Mouse (Mus musculus) forebrain, embryonic 16.5 days (tissue): ENCODE data around the gene Cyp17a1. TPM values are rescaled to one million over a fixed set of nuclear protein-coding genes. Genes with fewer than 3 reads are reported as not detected.

Experiments
- ATAC-seq: fragments of 200-750 bp; cut with Nextera tagmentation; 2 replicates; pipeline ENCODE4 v1.8.0; 2017; ENCODE audit warnings: mild to moderate bottlenecking, moderate library complexity
- H3K27ac ChIP-seq: fragments of 300-500 bp; sonication (generic); 2 replicates; pipeline ENCODE4 v1.5.1; 2014; ENCODE audit warnings: low read length, control low read depth
- H3K27me3 ChIP-seq: fragments of 300-500 bp; sonication (generic); replicated peaks from 2 replicates; pipeline ENCODE4 v1.6.1; 2014; ENCODE audit warnings: low read length; ENCODE audit not compliant: control insufficient read depth, insufficient read depth
- H3K36me3 ChIP-seq: fragments of 300-500 bp; sonication (generic); 2 replicates; pipeline ENCODE4 v1.6.1; 2014; ENCODE audit not compliant: control insufficient read depth, insufficient read depth
- H3K4me1 ChIP-seq: fragments of 300-500 bp; sonication (generic); replicated peaks from 2 replicates; pipeline ENCODE4 v1.6.1; 2014; ENCODE audit warnings: low read length; ENCODE audit not compliant: control insufficient read depth, insufficient read depth
- H3K4me2 ChIP-seq: fragments of 300-500 bp; sonication (generic); 2 replicates; pipeline ENCODE4 v1.6.1; 2014; ENCODE audit warnings: mild to moderate bottlenecking, low read length, control low read depth
- H3K4me3 ChIP-seq: fragments of 300-500 bp; sonication (generic); replicated peaks from 2 replicates; pipeline ENCODE4 v1.5.1; 2014; ENCODE audit warnings: mild to moderate bottlenecking, low read length, control low read depth
- H3K9ac ChIP-seq: fragments of 300-500 bp; sonication (generic); replicated peaks from 2 replicates; pipeline ENCODE4 v1.6.1; 2014; ENCODE audit warnings: low read depth, low read length, control low read depth
- H3K9me3 ChIP-seq: fragments of 300-500 bp; sonication (generic); 2 replicates; pipeline ENCODE4 v1.6.1; 2016; ENCODE audit warnings: low read length; ENCODE audit not compliant: control insufficient read depth
- WGBS: fragments of 180-500 bp; shearing (Covaris S2); extraction: QIAGEN DNeasy Blood & Tissue Kit; methylation state at CpG from one replicate; pipeline ENCODE4 v1.1.7; 2014; 5-methylcytosine and 5-hydroxymethylcytosine counted together
- polyA plus RNA-seq: library from polyadenylated mRNA; unstranded; fragments of >200 nt; fragmentation: Nextera tagmentation; extraction: Ambion mirVana; gene quantifications from 2 replicates; pipeline ENCODE4 v1.2.1, GENCODE M21; 2015

The Cyp17a1 gene
- polyA plus RNA-seq, 1 experiment from 2014 or later = 0.33 TPM

DNA sequence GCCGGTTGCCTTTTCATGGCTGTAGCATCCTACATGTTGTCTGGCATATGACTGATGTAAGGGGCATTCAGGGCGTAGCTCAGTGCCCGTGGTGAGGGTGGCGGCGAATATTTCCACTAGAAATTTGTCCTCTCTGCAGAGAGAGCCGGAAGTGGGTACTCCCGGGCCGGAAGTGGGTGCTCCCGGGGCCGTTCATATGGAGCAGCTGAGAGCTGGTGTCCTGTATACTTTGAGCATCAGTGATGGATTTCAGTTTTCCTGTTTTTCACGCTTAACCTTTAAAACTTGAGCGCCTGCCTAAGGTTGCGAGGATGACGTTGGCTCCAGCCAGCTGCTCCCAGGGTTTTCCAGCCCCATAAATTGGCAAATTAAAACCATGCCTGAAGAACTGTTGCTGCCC, 33.5 kb downstream of the Cyp17a1 start:
- Histone ChIP-seq H3K4me2 (no peak overlapping the region), H3K9ac (no peak overlapping the region), H3K9me3 (no peaks in the 10 kb centered on the region), H3K36me3 (no peaks in the 10 kb centered on the region), H3K27me3 (no peaks in the 10 kb centered on the region), H3K4me1 (peaks cover 30% of the 10 kb centered on the region), H3K4me3 (no peak overlapping the region), H3K27ac (no peak overlapping the region)
- WGBS = 93% methylated on average over 14 of the region's 14 CpGs
- no peak for ATAC-seq

DNA sequence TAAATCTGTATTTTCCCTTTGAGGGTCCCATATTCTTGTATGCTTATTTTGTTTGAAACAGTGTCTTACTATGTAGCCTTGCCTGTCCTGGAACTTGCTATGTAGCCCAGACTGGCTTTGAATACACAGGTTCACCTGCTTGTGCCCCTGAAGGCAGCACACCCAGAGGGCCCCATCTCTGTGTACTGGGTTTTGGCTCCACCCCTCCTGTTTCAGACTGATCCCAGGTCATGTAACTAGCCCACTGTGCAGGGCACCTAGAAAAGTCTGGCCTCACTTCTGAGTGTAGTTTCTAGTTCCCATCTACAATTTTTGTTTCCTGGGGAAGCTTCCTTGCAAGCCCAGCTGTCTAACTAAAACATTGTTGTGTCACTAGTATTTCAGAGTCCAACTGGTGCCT, 33.9 kb downstream of the Cyp17a1 start:
- H3K9me3 ChIP-seq = no peaks in the 10 kb centered on the region
- no peak overlapping the region for H3K9ac ChIP-seq
- H3K4me3 ChIP-seq = no peak overlapping the region
- no peak overlapping the region for H3K4me2 ChIP-seq
- H3K36me3 ChIP-seq = no peaks in the 10 kb centered on the region
- H3K27me3 ChIP-seq = no peaks in the 10 kb centered on the region
- ATAC-seq = no peak
- peaks cover 26% of the 10 kb centered on the region for H3K4me1 ChIP-seq
- no peak overlapping the region for H3K27ac ChIP-seq

DNA sequence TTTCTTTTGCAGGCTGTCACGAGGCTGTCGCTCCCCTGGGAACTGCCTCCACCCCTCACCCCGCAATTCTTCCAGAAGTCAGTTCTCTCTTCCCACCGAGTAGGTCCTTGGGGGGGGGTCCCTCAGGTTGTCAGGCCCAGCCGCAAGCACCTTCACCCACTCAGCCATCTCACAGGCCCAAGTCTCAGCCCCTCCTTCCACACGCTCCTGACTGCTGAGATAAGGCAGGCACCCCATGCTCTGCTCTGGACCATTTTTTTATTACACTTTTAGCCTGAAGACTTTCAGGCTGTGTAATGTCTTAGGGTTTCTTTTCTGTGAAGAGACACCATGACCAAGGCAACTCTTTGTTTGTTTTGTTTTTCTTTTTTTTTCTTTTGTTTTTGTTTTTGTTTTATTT, 35.4 kb downstream of the Cyp17a1 start:
- ATAC-seq = no peak
- WGBS = 83% methylated on average over 6 of the region's 6 CpGs
- Histone ChIP-seq H3K36me3 (no peaks in the 10 kb centered on the region), H3K27me3 (no peaks in the 10 kb centered on the region), H3K9me3 (no peaks in the 10 kb centered on the region), H3K4me2 (no peak overlapping the region), H3K9ac (no peak overlapping the region), H3K4me1 (peaks cover 14% of the 10 kb centered on the region), H3K27ac (no peak overlapping the region), H3K4me3 (no peak overlapping the region)

GRCm38 (mm10) chr19:46635766-46636165, 37.2 kb downstream of the Cyp17a1 start:
- 81% methylated on average over 9 of the region's 9 CpGs for WGBS
- Histone ChIP-seq H3K27ac (no peak overlapping the region), H3K4me1 (0 out of 2 replicates have a peak, but pooled peaks cover under 1% of the 10 kb centered on the region), H3K9me3 (no peaks in the 10 kb centered on the region), H3K4me3 (no peak overlapping the region), H3K4me2 (no peak overlapping the region), H3K27me3 (no peaks in the 10 kb centered on the region), H3K36me3 (no peaks in the 10 kb centered on the region), H3K9ac (no peak overlapping the region)
- ATAC-seq = no peak

GRCm38 (mm10) chr19:46631637-46632036, 41.3 kb downstream of the Cyp17a1 start:
- H3K9ac ChIP-seq = no peak overlapping the region
- ATAC-seq = no peak
- H3K4me1 ChIP-seq = no peaks in the 10 kb centered on the region
- H3K27ac ChIP-seq = no peak overlapping the region
- no peaks in the 10 kb centered on the region for H3K9me3 ChIP-seq
- no peak overlapping the region for H3K4me3 ChIP-seq
- H3K27me3 ChIP-seq = no peaks in the 10 kb centered on the region
- no peak overlapping the region for H3K4me2 ChIP-seq
- 82% methylated on average over 9 of the region's 9 CpGs for WGBS
- no peaks in the 10 kb centered on the region for H3K36me3 ChIP-seq

GRCm38 (mm10) chr19:46629807-46630206, 43.2 kb downstream of the Cyp17a1 start:
- H3K27ac ChIP-seq = no peak overlapping the region
- no peaks in the 10 kb centered on the region for H3K9me3 ChIP-seq
- no peaks in the 10 kb centered on the region for H3K27me3 ChIP-seq
- no peak overlapping the region for H3K4me2 ChIP-seq
- WGBS = 87% methylated on average over 9 of the region's 9 CpGs
- no peaks in the 10 kb centered on the region for H3K4me1 ChIP-seq
- H3K9ac ChIP-seq = no peak overlapping the region
- ATAC-seq = no peak
- H3K4me3 ChIP-seq = no peak overlapping the region
- H3K36me3 ChIP-seq = no peaks in the 10 kb centered on the region

- no peak overlapping the region for H3K9ac ChIP-seq
- H3K9me3 ChIP-seq = no peaks in the 10 kb centered on the region
- H3K4me1 ChIP-seq = peaks cover 11% of the 10 kb centered on the region
- no peak for ATAC-seq
- no peak overlapping the region for H3K27ac ChIP-seq
- no peaks in the 10 kb centered on the region for H3K27me3 ChIP-seq
- no peak overlapping the region for H3K4me2 ChIP-seq
- H3K36me3 ChIP-seq = no peaks in the 10 kb centered on the region
- no peak overlapping the region for H3K4me3 ChIP-seq
- WGBS = 91% methylated on average over 10 of the region's 10 CpGs
Observed at GRCm38 (mm10) chr19:46628403-46628802, 44.6 kb downstream of the Cyp17a1 start.

GRCm38 (mm10) chr19:46625519-46625918, 47.5 kb downstream of the Cyp17a1 start:
- no peaks in the 10 kb centered on the region for H3K27me3 ChIP-seq
- no peak for ATAC-seq
- H3K9ac ChIP-seq = no peak overlapping the region
- WGBS = 89% methylated on average over 10 of the region's 10 CpGs
- no peak overlapping the region for H3K27ac ChIP-seq
- H3K36me3 ChIP-seq = no peaks in the 10 kb centered on the region
- H3K4me3 ChIP-seq = no peak overlapping the region
- H3K4me1 ChIP-seq = peaks cover 30% of the 10 kb centered on the region
- H3K9me3 ChIP-seq = no peaks in the 10 kb centered on the region
- H3K4me2 ChIP-seq = no peak overlapping the region

GRCm38 (mm10) chr19:46625015-46625414, 48.0 kb downstream of the Cyp17a1 start:
- no peaks in the 10 kb centered on the region for H3K9me3 ChIP-seq
- ATAC-seq = no peak
- peaks cover 30% of the 10 kb centered on the region for H3K4me1 ChIP-seq
- 98% methylated on average over 12 of the region's 12 CpGs for WGBS
- no peaks in the 10 kb centered on the region for H3K36me3 ChIP-seq
- H3K4me2 ChIP-seq = no peak overlapping the region
- no peak overlapping the region for H3K27ac ChIP-seq
- no peak overlapping the region for H3K4me3 ChIP-seq
- no peaks in the 10 kb centered on the region for H3K27me3 ChIP-seq
- no peak overlapping the region for H3K9ac ChIP-seq
